Mouse (Mus musculus): ENCODE measurements around the gene Angel1. TPM values are rescaled to one million over a fixed set of nuclear protein-coding genes. Genes with fewer than 3 reads are reported as not detected.

The Angel1 gene
- polyA plus RNA-seq, 1 experiment, result 0.92 TPM

DNA sequence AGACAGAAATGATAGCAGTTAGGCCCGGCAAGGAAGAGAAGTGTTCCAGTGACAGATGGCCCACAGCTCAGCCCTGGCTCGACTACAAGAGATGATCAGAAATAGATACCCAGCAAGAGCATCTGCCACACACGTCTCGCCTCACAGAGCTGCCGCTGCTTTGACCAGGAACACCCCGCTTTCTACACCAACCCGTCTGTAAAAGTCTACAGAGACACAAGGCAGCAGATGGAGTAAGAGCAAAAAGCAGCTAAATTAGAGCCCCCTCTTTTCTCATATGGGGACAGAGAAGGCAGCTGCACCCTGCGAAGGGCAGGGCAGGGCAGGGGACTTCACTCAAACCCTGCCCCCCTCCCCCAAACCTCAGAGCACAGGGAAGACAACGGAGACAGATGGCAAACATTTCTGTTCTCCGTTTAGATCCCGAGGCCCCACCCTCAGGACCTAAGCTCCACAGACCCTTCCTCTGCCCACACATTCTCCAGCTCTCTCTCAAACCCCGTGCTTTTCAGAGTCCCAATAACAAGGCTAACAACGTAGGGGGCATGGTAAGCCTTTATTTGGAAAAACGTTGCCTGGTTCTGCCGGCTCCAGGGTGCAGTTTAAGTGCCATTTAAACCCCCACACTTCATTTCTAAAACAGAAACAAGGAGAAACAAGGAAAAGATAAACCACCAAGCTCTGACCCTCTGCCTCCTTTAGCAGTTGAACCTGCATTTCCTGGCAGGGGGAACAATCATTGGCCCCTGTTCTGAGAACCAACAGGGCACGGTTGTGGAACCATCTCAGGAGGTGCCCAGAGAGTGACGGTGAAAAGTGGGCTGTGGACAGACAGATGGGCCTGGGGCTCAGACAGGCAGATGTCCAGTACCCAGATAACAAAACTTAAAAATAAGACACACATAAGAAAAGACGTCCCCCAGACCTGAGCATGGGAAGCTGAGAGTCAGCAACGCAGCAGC, 26.0 kb downstream of the Angel1 start:
- Histone ChIP-seq H3K79me2 (ENCODE audit: control insufficient read depth, insufficient read depth) (no peaks in the 10 kb centered on the region), H3K4me3 (ENCODE audit: insufficient read depth, poor library complexity, severe bottlenecking) (no peak overlapping the region), H3K27me3 (ENCODE audit: control insufficient read depth, insufficient read depth, insufficient read length) (peaks cover 14% of the 10 kb centered on the region), H3K36me3 (ENCODE audit: control insufficient read depth, insufficient read depth) (no peaks in the 10 kb centered on the region), H3ac (ENCODE audit: control insufficient read depth, insufficient read length, low read depth) (no peak overlapping the region), H3K79me3 (ENCODE audit: low read depth) (no peaks in the 10 kb centered on the region)
- TF ChIP-seq CEBPB (IDR thresholded peaks at IDR 0.05; ENCODE audit: low read depth), result no peak
- TF ChIP-seq MYOG (IDR thresholded peaks at IDR 0.05; ENCODE audit: control insufficient read depth, extremely low read depth, insufficient read length), result no peak
- TF ChIP-seq USF1 (IDR thresholded peaks at IDR 0.05; ENCODE audit: low read depth), result no peak
- no peak for TF ChIP-seq CTCF (IDR thresholded peaks at IDR 0.05; ENCODE audit: control insufficient read depth, insufficient read depth, insufficient read length)
- no peak for TF ChIP-seq FOSL1 (IDR thresholded peaks at IDR 0.05; ENCODE audit: insufficient read depth, low read length, poor library complexity, severe bottlenecking)
- no peak for TF ChIP-seq MYOD1 (IDR thresholded peaks at IDR 0.05; ENCODE audit: control insufficient read depth, insufficient read length, low read depth)
- no peak for TF ChIP-seq MAX (IDR thresholded peaks at IDR 0.05)

DNA sequence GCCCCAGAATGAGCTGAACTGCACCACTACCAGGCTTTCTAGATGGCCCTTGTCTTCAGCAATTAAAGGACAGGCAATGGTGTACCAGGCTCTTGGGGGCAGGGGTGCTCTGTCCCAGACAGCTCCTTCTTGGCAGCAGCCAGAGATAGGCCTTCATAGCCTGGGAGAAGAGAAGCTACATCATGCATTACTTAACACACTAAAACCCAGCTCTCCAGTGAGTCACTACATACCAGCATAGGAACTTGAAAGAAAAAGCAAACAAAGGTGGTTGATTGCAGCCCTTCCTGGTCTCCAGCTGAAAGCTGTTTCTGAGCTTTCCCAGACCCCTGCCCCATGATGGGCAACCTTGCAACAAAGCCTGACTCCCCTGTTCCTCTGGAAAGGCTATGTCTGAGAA, 27.7 kb downstream of the Angel1 start:
- no peaks in the 10 kb centered on the region for H3K79me2 ChIP-seq (ENCODE audit: control insufficient read depth, insufficient read depth)
- H3K27me3 ChIP-seq (ENCODE audit: control insufficient read depth, insufficient read depth, insufficient read length), result peaks cover 11% of the 10 kb centered on the region
- no peaks in the 10 kb centered on the region for H3K79me3 ChIP-seq (ENCODE audit: low read depth)
- no peaks in the 10 kb centered on the region for H3K36me3 ChIP-seq (ENCODE audit: control insufficient read depth, insufficient read depth)
- no peak for TF ChIP-seq MYOD1 (IDR thresholded peaks at IDR 0.05; ENCODE audit: control insufficient read depth, insufficient read length, low read depth)
- TF ChIP-seq CTCF (IDR thresholded peaks at IDR 0.05; ENCODE audit: control insufficient read depth, insufficient read depth, insufficient read length), result no peak
- no peak for TF ChIP-seq CEBPB (IDR thresholded peaks at IDR 0.05; ENCODE audit: low read depth)
- no peak for TF ChIP-seq FOSL1 (IDR thresholded peaks at IDR 0.05; ENCODE audit: insufficient read depth, low read length, poor library complexity, severe bottlenecking)
- H3K4me3 ChIP-seq (ENCODE audit: insufficient read depth, poor library complexity, severe bottlenecking), result no peak overlapping the region
- no peak overlapping the region for H3ac ChIP-seq (ENCODE audit: control insufficient read depth, insufficient read length, low read depth)

GRCm38 (mm10) chr12:86697996-86698395, 28.3 kb downstream of the Angel1 start:
- Histone ChIP-seq H3K79me2 (ENCODE audit: control insufficient read depth, insufficient read depth) (no peaks in the 10 kb centered on the region), H3K27me3 (ENCODE audit: control insufficient read depth, insufficient read depth, insufficient read length) (peaks cover 11% of the 10 kb centered on the region), H3ac (ENCODE audit: control insufficient read depth, insufficient read length, low read depth) (no peak overlapping the region), H3K36me3 (ENCODE audit: control insufficient read depth, insufficient read depth) (no peaks in the 10 kb centered on the region), H3K4me3 (ENCODE audit: insufficient read depth, poor library complexity, severe bottlenecking) (no peak overlapping the region), H3K79me3 (ENCODE audit: low read depth) (no peaks in the 10 kb centered on the region)
- TF ChIP-seq MYOG (IDR thresholded peaks at IDR 0.05; ENCODE audit: control insufficient read depth, extremely low read depth, insufficient read length) (no peak), CTCF (IDR thresholded peaks at IDR 0.05; ENCODE audit: control insufficient read depth, insufficient read depth, insufficient read length) (no peak), MYOD1 (IDR thresholded peaks at IDR 0.05; ENCODE audit: control insufficient read depth, insufficient read length, low read depth) (no peak), MAX (IDR thresholded peaks at IDR 0.05) (no peak), FOSL1 (IDR thresholded peaks at IDR 0.05; ENCODE audit: insufficient read depth, low read length, poor library complexity, severe bottlenecking) (no peak)

DNA sequence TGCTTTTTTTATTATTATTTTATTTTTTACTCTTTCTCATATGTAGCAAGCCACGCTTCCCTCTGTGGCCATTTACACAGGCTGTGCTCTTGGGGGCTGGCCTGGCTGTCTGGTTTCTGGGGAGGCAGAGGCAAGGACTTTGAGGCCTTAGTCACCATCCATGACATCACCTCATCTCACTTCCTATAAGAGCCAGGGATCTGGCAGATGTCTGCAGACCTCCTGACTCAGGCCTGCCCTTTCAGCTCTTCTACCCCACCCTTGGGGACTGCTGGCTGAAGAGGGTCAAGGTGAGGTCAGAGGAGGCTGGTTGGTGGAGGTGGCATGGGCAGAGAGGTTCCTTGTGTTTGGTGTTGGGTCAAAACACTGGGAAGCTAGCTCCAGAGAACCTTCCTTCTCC, 31.8 kb downstream of the Angel1 start:
- Histone ChIP-seq H3K79me3 (ENCODE audit: low read depth) (no peaks in the 10 kb centered on the region), H3K27me3 (ENCODE audit: control insufficient read depth, insufficient read depth, insufficient read length) (peaks cover 6% of the 10 kb centered on the region), H3K79me2 (ENCODE audit: control insufficient read depth, insufficient read depth) (no peaks in the 10 kb centered on the region), H3ac (ENCODE audit: control insufficient read depth, insufficient read length, low read depth) (no peak overlapping the region), H3K4me3 (ENCODE audit: insufficient read depth, poor library complexity, severe bottlenecking) (no peak overlapping the region), H3K36me3 (ENCODE audit: control insufficient read depth, insufficient read depth) (no peaks in the 10 kb centered on the region)
- TF ChIP-seq CTCF (IDR thresholded peaks at IDR 0.05; ENCODE audit: control insufficient read depth, insufficient read depth, insufficient read length) (no peak), MAX (IDR thresholded peaks at IDR 0.05) (no peak), USF1 (IDR thresholded peaks at IDR 0.05; ENCODE audit: low read depth) (no peak), FOSL1 (IDR thresholded peaks at IDR 0.05; ENCODE audit: insufficient read depth, low read length, poor library complexity, severe bottlenecking) (no peak), MYOD1 (IDR thresholded peaks at IDR 0.05; ENCODE audit: control insufficient read depth, insufficient read length, low read depth) (peak; percentile 7), CEBPB (IDR thresholded peaks at IDR 0.05; ENCODE audit: low read depth) (no peak), MYOG (IDR thresholded peaks at IDR 0.05; ENCODE audit: control insufficient read depth, extremely low read depth, insufficient read length) (no peak)

DNA sequence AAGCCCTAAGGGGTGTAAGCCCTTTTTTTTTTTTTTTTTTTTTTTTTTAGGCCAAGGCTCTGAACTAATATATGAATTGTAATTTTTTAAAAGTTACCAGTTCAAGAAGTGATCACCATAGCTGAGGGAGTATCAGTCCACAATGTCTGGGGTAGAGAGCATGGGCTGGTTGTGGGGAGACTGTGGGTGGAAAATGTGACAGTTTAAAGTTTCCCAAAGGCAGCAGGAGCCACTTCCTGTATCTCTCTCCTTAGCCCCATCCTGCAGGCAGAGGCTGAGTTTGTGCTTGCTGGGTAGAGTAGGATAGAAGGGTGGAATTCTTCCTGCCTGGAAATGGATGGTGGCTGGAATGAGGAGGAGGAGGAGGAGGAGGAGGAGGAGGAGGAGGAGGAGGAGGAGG, 32.9 kb downstream of the Angel1 start:
- H3K79me2 ChIP-seq (ENCODE audit: control insufficient read depth, insufficient read depth), result no peaks in the 10 kb centered on the region
- H3K36me3 ChIP-seq (ENCODE audit: control insufficient read depth, insufficient read depth), result no peaks in the 10 kb centered on the region
- H3K27me3 ChIP-seq (ENCODE audit: control insufficient read depth, insufficient read depth, insufficient read length), result no peaks in the 10 kb centered on the region
- H3ac ChIP-seq (ENCODE audit: control insufficient read depth, insufficient read length, low read depth), result no peak overlapping the region
- TF ChIP-seq CEBPB (IDR thresholded peaks at IDR 0.05; ENCODE audit: low read depth) (no peak), USF1 (IDR thresholded peaks at IDR 0.05; ENCODE audit: low read depth) (no peak), MYOD1 (IDR thresholded peaks at IDR 0.05; ENCODE audit: control insufficient read depth, insufficient read length, low read depth) (no peak), CTCF (IDR thresholded peaks at IDR 0.05; ENCODE audit: control insufficient read depth, insufficient read depth, insufficient read length) (no peak), MAX (IDR thresholded peaks at IDR 0.05) (no peak), MYOG (IDR thresholded peaks at IDR 0.05; ENCODE audit: control insufficient read depth, extremely low read depth, insufficient read length) (no peak), FOSL1 (IDR thresholded peaks at IDR 0.05; ENCODE audit: insufficient read depth, low read length, poor library complexity, severe bottlenecking) (no peak)
- H3K4me3 ChIP-seq (ENCODE audit: insufficient read depth, poor library complexity, severe bottlenecking), result no peak overlapping the region
- H3K79me3 ChIP-seq (ENCODE audit: low read depth), result no peaks in the 10 kb centered on the region

Data from C2C12 (cell line).